Mouse (Mus musculus): Measurements from ENCODE around the gene Gucy2d.

GRCm38 (mm10) chr7:98498101-98498500 is 57.9 kb downstream of the Gucy2d start:
- no peak for TF ChIP-seq CTCF (IDR thresholded peaks at IDR 0.05)
- no peak for TF ChIP-seq EP300 (IDR thresholded peaks at IDR 0.05)
